Mouse (Mus musculus) gastrocnemius, adult 18-20 months (tissue): ENCODE measurements at regions not wholly inside any gene's neighbourhood (a gene's known extent, or its start where the extent isn't known, plus 50 kb on each side); places are given as distances from the start of the nearest gene placed in this dataset.

Source experiments
- DNase-seq: peaks from one replicate; pipeline ENCODE4 v3.0.0; 2021; ENCODE audit warnings: low spot score

- DNase-seq: peak; percentile 9
Measured at GRCm38 (mm10) chr17:68210313-68211254, 63.0 kb upstream of the L3mbtl4 start.

GRCm38 (mm10) chr17:68218246-68218645, 55.4 kb upstream of the L3mbtl4 start:
- DNase-seq: no peak

- no peak for DNase-seq
Measured at GRCm38 (mm10) chr17:68223170-68223569, 50.4 kb upstream of the L3mbtl4 start.
